ENCODE assay signal across 17 mouse cellular contexts in the genomic region with DNA sequence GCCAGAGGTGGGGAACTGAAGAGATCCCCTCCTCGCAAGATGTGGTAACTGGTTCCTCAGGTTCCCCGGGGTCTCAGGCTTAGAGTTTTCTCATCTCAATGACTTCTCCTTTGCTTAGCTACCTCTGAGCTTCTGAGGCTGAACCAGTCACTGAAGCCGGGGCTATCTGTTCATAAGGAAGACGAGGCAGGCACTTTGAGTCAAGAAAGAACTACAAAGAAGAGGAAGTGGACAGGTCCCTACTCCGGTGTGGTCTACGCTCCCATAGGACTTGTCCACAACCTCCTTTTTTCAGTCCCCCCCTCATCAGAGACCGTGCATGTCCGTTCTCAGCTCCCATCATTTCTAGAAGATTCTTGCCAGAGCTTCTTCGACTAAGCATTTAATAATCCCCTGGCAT. TPM values are rescaled to one million over a fixed set of nuclear protein-coding genes. Genes with fewer than 3 reads are reported as not detected.
DNase-seq lines count a peak whose midpoint lies in the region; ATAC-seq and TF ChIP-seq lines count a peak whose summit lies in the region.
"Had no signal": no experiment of that assay in that cellular context is flagged by ENCODE, and none has a peak within 500 bp of the region (broad histone marks: within the 10 kb centered on the region; RNA-seq: fewer than 3 reads in every experiment).

No protein-coding gene starts in this region.

- no peak for DNase-seq in gastrocnemius, adult 2 months
- no peak for DNase-seq in gastrocnemius, adult 18-20 months (ENCODE audit: low spot score)
- DNase-seq in liver, embryonic 13.5 days: no peak
- DNase-seq in liver, embryonic 11.5 days (ENCODE audit: low spot score): no peak
- DNase-seq in B cell, adult 2 months: peak; percentile 28
- DNase-seq in stomach, postnatal 0 days (ENCODE audit: low spot score): no peak
- DNase-seq: cerebellum, adult 9-11 months; liver had no signal

- no peak for ATAC-seq in liver, embryonic 13.5 days (ENCODE audit: low read depth)
- ATAC-seq in liver, embryonic 11.5 days (replicated peaks; ENCODE audit: low FRiP score): no peak
- no peak for ATAC-seq in inflammation-experienced regulatory T-cells, adult 6 months
- ATAC-seq in stomach, postnatal 0 days (ENCODE audit: low FRiP score, low TSS enrichment): no peak

- 52% methylated on average over 9 of the region's 9 CpGs for WGBS in liver, embryonic 13.5 days (ENCODE audit: insufficient replicate concordance)
- WGBS in liver, embryonic 11.5 days: 58% methylated on average over 9 of the region's 9 CpGs
- WGBS in stomach, postnatal 0 days: 79% methylated on average over 9 of the region's 9 CpGs

- H3K4me2 ChIP-seq in liver, embryonic 13.5 days: 0 out of 2 replicates have a peak overlapping the region, but pooled peaks have one; percentile 74
- H3K4me2 ChIP-seq in liver, embryonic 11.5 days: no peak overlapping the region
- H3K4me2 ChIP-seq in stomach, postnatal 0 days (replicated peaks; ENCODE audit: low read depth): no peak overlapping the region

- intact Hi-C loops in gastrocnemius, adult 2 months (cut with DNase I): loop anchor here (5.0 kb wide), 1 partner anchor 111 kb away; no protein-coding TSS in a partner anchor

- peaks cover 16% of the 10 kb centered on the region for H3K4me1 ChIP-seq in liver, embryonic 13.5 days (replicated peaks)
- H3K4me1 ChIP-seq in liver, embryonic 11.5 days (replicated peaks; ENCODE audit: control insufficient read depth, insufficient read depth, low read length): peaks cover 3% of the 10 kb centered on the region; the same call in 1 of the 2 replicates
- peaks cover 5% of the 10 kb centered on the region for H3K4me1 ChIP-seq in brown adipose tissue, adult 24 weeks (ENCODE audit: control insufficient read depth, insufficient read depth, insufficient read length, low read length)
- H3K4me1 ChIP-seq in stomach, postnatal 0 days (replicated peaks; ENCODE audit: control insufficient read depth, insufficient read depth): no peaks in the 10 kb centered on the region
- H3K4me1 ChIP-seq: intestine, embryonic 15.5 days had no signal

- H3K9ac ChIP-seq in liver, embryonic 13.5 days: no peak overlapping the region
- H3K9ac ChIP-seq in liver, embryonic 11.5 days (ENCODE audit: low read depth, low read length): no peak overlapping the region
- H3K9ac ChIP-seq in stomach, postnatal 0 days (ENCODE audit: low read length): no peak overlapping the region
- H3K9ac ChIP-seq: hindbrain, embryonic 12.5 days; intestine, embryonic 15.5 days; lung, embryonic 15.5 days; neural tube, embryonic 12.5 days had no signal

- H3K27me3 ChIP-seq in liver, embryonic 13.5 days: peaks cover 5% of the 10 kb centered on the region; the same call in 1 of the 2 replicates
- H3K27me3 ChIP-seq in liver, embryonic 11.5 days (replicated peaks; ENCODE audit: control insufficient read depth, insufficient read depth, low read length): no peaks in the 10 kb centered on the region
- no peaks in the 10 kb centered on the region for H3K27me3 ChIP-seq in stomach, postnatal 0 days (ENCODE audit: control insufficient read depth, insufficient read depth, low read length)
- H3K27me3 ChIP-seq: intestine, embryonic 15.5 days had no signal

- H3K27ac ChIP-seq in gastrocnemius, adult 2 months: peak overlapping the region; percentile 66
- no peak overlapping the region for H3K27ac ChIP-seq in liver, embryonic 13.5 days
- H3K27ac ChIP-seq in liver, embryonic 11.5 days (ENCODE audit: low read depth, low read length): no peak overlapping the region
- H3K27ac ChIP-seq in brown adipose tissue, adult 24 weeks (replicated peaks; ENCODE audit: low read depth, low read length): peak overlapping the region; percentile 95
- no peak overlapping the region for H3K27ac ChIP-seq in stomach, postnatal 0 days (replicated peaks)
- H3K27ac ChIP-seq: hindbrain, embryonic 12.5 days; intestine, embryonic 15.5 days; lung, embryonic 15.5 days; macrophage; neural tube, embryonic 12.5 days had no signal

- H3K9me3 ChIP-seq in liver, embryonic 13.5 days (replicated peaks): no peaks in the 10 kb centered on the region
- no peaks in the 10 kb centered on the region for H3K9me3 ChIP-seq in liver, embryonic 11.5 days (ENCODE audit: control insufficient read depth, low read length)
- no peaks in the 10 kb centered on the region for H3K9me3 ChIP-seq in stomach, postnatal 0 days (ENCODE audit: control insufficient read depth, low read length)
- H3K9me3 ChIP-seq: hindbrain, embryonic 12.5 days; intestine, embryonic 15.5 days; lung, embryonic 15.5 days; neural tube, embryonic 12.5 days had no signal

- H3K4me3 ChIP-seq in gastrocnemius, adult 2 months: peak overlapping the region; percentile 70
- H3K4me3 ChIP-seq in liver, embryonic 13.5 days (replicated peaks): no peak overlapping the region
- H3K4me3 ChIP-seq in liver, embryonic 11.5 days (ENCODE audit: low read depth, low read length): no peak overlapping the region
- H3K4me3 ChIP-seq in brown adipose tissue, adult 24 weeks (ENCODE audit: insufficient read depth, low read depth, low read length): peak overlapping the region; percentile 68
- H3K4me3 ChIP-seq in stomach, postnatal 0 days (ENCODE audit: low read depth, low read length): no peak overlapping the region

- no peaks in the 10 kb centered on the region for H3K36me3 ChIP-seq in liver, embryonic 13.5 days
- H3K36me3 ChIP-seq in liver, embryonic 11.5 days (ENCODE audit: control insufficient read depth, insufficient read depth, low read length): no peaks in the 10 kb centered on the region
- no peaks in the 10 kb centered on the region for H3K36me3 ChIP-seq in stomach, postnatal 0 days (ENCODE audit: control insufficient read depth, insufficient read depth, low read length)
- H3K36me3 ChIP-seq: hindbrain, embryonic 12.5 days; intestine, embryonic 15.5 days; lung, embryonic 15.5 days; neural tube, embryonic 12.5 days had no signal

- TF ChIP-seq CTCF in gastrocnemius, adult 2 months (IDR thresholded peaks at IDR 0.05): no peak
- TF ChIP-seq CTCF in stomach, postnatal 0 days (IDR thresholded peaks at IDR 0.05; ENCODE audit: low read depth): no peak

- no peak for TF ChIP-seq EP300 in stomach, postnatal 0 days (optimal IDR thresholded peaks at IDR 0.05)

RNA-seq across cellular contexts. Expression of gene Cd247, which starts 7.1 kb away (rescaled TPM):
- under 1 TPM; 0.17 to 0.38 TPM for total RNA-seq in gastrocnemius, adult 2 months (2021)
- under 1 TPM; 0.23 to 0.26 TPM for total RNA-seq in gastrocnemius, adult 18-20 months (2021)
- polyA plus RNA-seq in liver, embryonic 13.5 days (2015; fragmentation: Nextera tagmentation; extraction: Ambion mirVana): 0.09 and 0.30 TPM in 2 replicates
- polyA plus RNA-seq in liver, embryonic 11.5 days (2014; fragmentation: Nextera tagmentation; extraction: Ambion mirVana): 0.77 TPM in 1 of 2 replicates, not detected in the other
- 1.3 and 3.3 TPM in 2 replicates for polyA plus RNA-seq in brown adipose tissue, adult 24 weeks (2012; ENCODE audit: insufficient read depth, insufficient read length, missing spikeins)
- polyA plus RNA-seq in inflammation-experienced regulatory T-cells, adult 6 months (2017; shearing (Covaris generic)): 100 to 1,000 TPM; 373 to 445 (median 435) TPM
- 0.24 and 0.52 TPM in 2 replicates for polyA plus RNA-seq in stomach, postnatal 0 days (2015; fragmentation: Nextera tagmentation; extraction: Ambion mirVana)
- total RNA-seq: layer of hippocampus, postnatal 25 days; left cerebral cortex, postnatal 25 days had no signal

RNA-seq across cellular contexts. Expression of gene Creg1, which starts 17.9 kb away (rescaled TPM):
- 10 to 100 TPM; 46.2 to 67.4 TPM for total RNA-seq in gastrocnemius, adult 2 months (2021)
- 10 to 100 TPM; 54.3 to 62.4 TPM for total RNA-seq in gastrocnemius, adult 18-20 months (2021)
- polyA plus RNA-seq in liver, embryonic 13.5 days (2015; fragmentation: Nextera tagmentation; extraction: Ambion mirVana): 334 and 344 TPM in 2 replicates
- 237 and 244 TPM in 2 replicates for polyA plus RNA-seq in liver, embryonic 11.5 days (2014; fragmentation: Nextera tagmentation; extraction: Ambion mirVana)
- 82.8 and 109 TPM in 2 replicates for polyA plus RNA-seq in brown adipose tissue, adult 24 weeks (2012; ENCODE audit: insufficient read depth, insufficient read length, missing spikeins)
- polyA plus RNA-seq in inflammation-experienced regulatory T-cells, adult 6 months (2017; shearing (Covaris generic)): 10 to 100 TPM; 15.6 to 20.4 (median 17.6) TPM
- 139 and 140 TPM in 2 replicates for polyA plus RNA-seq in stomach, postnatal 0 days (2015; fragmentation: Nextera tagmentation; extraction: Ambion mirVana)

Comparison
In these comparisons a context has a peak if more than half of its experiments do, and no peak if none do; other contexts are left out.
1. DNase-seq: peak in B cell, adult 2 months (2 of 2); none in gastrocnemius, adult 2 months (single experiment), gastrocnemius, adult 18-20 months (single experiment), liver, embryonic 13.5 days (single experiment), liver, embryonic 11.5 days (single experiment) and stomach, postnatal 0 days (single experiment).
2. H3K27ac ChIP-seq: peak in gastrocnemius, adult 2 months (single experiment) and brown adipose tissue, adult 24 weeks (single experiment); none in liver, embryonic 13.5 days (single experiment), liver, embryonic 11.5 days (single experiment) and stomach, postnatal 0 days (single experiment).
3. H3K4me3 ChIP-seq: peak in gastrocnemius, adult 2 months (single experiment) and brown adipose tissue, adult 24 weeks (single experiment); none in liver, embryonic 13.5 days (single experiment), liver, embryonic 11.5 days (single experiment) and stomach, postnatal 0 days (single experiment).
4. RNA of gene Cd247, which starts 7.1 kb away (polyA plus RNA-seq): 373 to 445 TPM in inflammation-experienced regulatory T-cells, adult 6 months; 1.3 to 3.3 TPM in brown adipose tissue, adult 24 weeks, 0.77 TPM in liver, embryonic 11.5 days, 0.09 to 0.30 TPM in liver, embryonic 13.5 days and 0.24 to 0.52 TPM in stomach, postnatal 0 days; every median in the first group is over 10 times any median in the second.